Mouse (Mus musculus): ENCODE data around the gene Snx27. TPM values are rescaled to one million over a fixed set of nuclear protein-coding genes. Genes with fewer than 3 reads are reported as not detected.

Gene Snx27
- polyA plus RNA-seq, 1 experiment from 2014 or later, result 42.8 TPM

- no peak overlapping the region for H3K9ac ChIP-seq (ENCODE audit: low read length)
- peaks cover 12% of the 10 kb centered on the region for H3K4me1 ChIP-seq (ENCODE audit: control insufficient read depth, insufficient read depth, low read length)
- 93% methylated on average over 2 of the region's 2 CpGs for WGBS
- H3K36me3 ChIP-seq (ENCODE audit: control insufficient read depth, insufficient read depth, low read length), result no peaks in the 10 kb centered on the region
- no peak overlapping the region for H3K4me3 ChIP-seq (ENCODE audit: low read depth, low read length)
- no peaks in the 10 kb centered on the region for H3K27me3 ChIP-seq (replicated peaks; ENCODE audit: control insufficient read depth, insufficient read depth, low read length)
- H3K27ac ChIP-seq (ENCODE audit: low read depth, low read length), result no peak overlapping the region
- H3K4me2 ChIP-seq (ENCODE audit: low read length), result no peak overlapping the region
- no peaks in the 10 kb centered on the region for H3K9me3 ChIP-seq (replicated peaks; ENCODE audit: control insufficient read depth, low read length)
- ATAC-seq, result no peak
- DNase-seq (ENCODE audit: low spot score), result no peak
Observed at GRCm38 (mm10) chr3:94459834-94460233, 122.7 kb downstream of the Snx27 start.

- no peak for DNase-seq (ENCODE audit: low spot score)
- 87% methylated on average over 3 of the region's 3 CpGs for WGBS
- H3K9ac ChIP-seq (ENCODE audit: low read length), result peak overlapping the region; percentile 25; the same call in 1 of the 2 replicates
- ATAC-seq, result 0 out of 2 replicates have a peak, but pooled peaks have one; percentile 28
- H3K4me3 ChIP-seq (ENCODE audit: low read depth, low read length), result 0 out of 2 replicates have a peak overlapping the region, but pooled peaks have one; percentile 24
- no peaks in the 10 kb centered on the region; the same call in 1 of the 2 replicates for H3K4me1 ChIP-seq (ENCODE audit: control insufficient read depth, insufficient read depth, low read length)
- H3K27me3 ChIP-seq (replicated peaks; ENCODE audit: control insufficient read depth, insufficient read depth, low read length), result no peaks in the 10 kb centered on the region
- peak overlapping the region; percentile 39; the same call in 1 of the 2 replicates for H3K27ac ChIP-seq (ENCODE audit: low read depth, low read length)
- no peaks in the 10 kb centered on the region for H3K9me3 ChIP-seq (replicated peaks; ENCODE audit: control insufficient read depth, low read length)
- H3K36me3 ChIP-seq (ENCODE audit: control insufficient read depth, insufficient read depth, low read length), result no peaks in the 10 kb centered on the region
- H3K4me2 ChIP-seq (ENCODE audit: low read length), result peak overlapping the region; percentile 47; the same call in 1 of the 2 replicates
Observed at GRCm38 (mm10) chr3:94457055-94457454, 125.5 kb downstream of the Snx27 start.

GRCm38 (mm10) chr3:94456529-94457000 is 126.0 kb downstream of the Snx27 start:
- H3K4me2 ChIP-seq (ENCODE audit: low read length), result peak overlapping the region; percentile 47
- H3K9ac ChIP-seq (ENCODE audit: low read length), result peak overlapping the region; percentile 14; the same call in 1 of the 2 replicates
- no peak overlapping the region for H3K27ac ChIP-seq (ENCODE audit: low read depth, low read length)
- H3K27me3 ChIP-seq (replicated peaks; ENCODE audit: control insufficient read depth, insufficient read depth, low read length), result no peaks in the 10 kb centered on the region
- ATAC-seq (peak; percentile 94), DNase-seq (ENCODE audit: low spot score) (peak; percentile 98)
- H3K4me1 ChIP-seq (ENCODE audit: control insufficient read depth, insufficient read depth, low read length), result no peaks in the 10 kb centered on the region; the same call in 1 of the 2 replicates
- WGBS, result 2% methylated on average over 12 of the region's 12 CpGs
- H3K36me3 ChIP-seq (ENCODE audit: control insufficient read depth, insufficient read depth, low read length), result no peaks in the 10 kb centered on the region
- H3K4me3 ChIP-seq (ENCODE audit: low read depth, low read length), result peak overlapping the region; percentile 24
- no peaks in the 10 kb centered on the region for H3K9me3 ChIP-seq (replicated peaks; ENCODE audit: control insufficient read depth, low read length)

- no peak overlapping the region for H3K27ac ChIP-seq (ENCODE audit: low read depth, low read length)
- WGBS, result 87% methylated on average over 2 of the region's 2 CpGs
- H3K9ac ChIP-seq (ENCODE audit: low read length), result no peak overlapping the region
- H3K9me3 ChIP-seq (replicated peaks; ENCODE audit: control insufficient read depth, low read length), result no peaks in the 10 kb centered on the region
- no peak for DNase-seq (ENCODE audit: low spot score)
- H3K4me2 ChIP-seq (ENCODE audit: low read length), result no peak overlapping the region
- H3K36me3 ChIP-seq (ENCODE audit: control insufficient read depth, insufficient read depth, low read length), result peaks cover 53% of the 10 kb centered on the region
- H3K4me3 ChIP-seq (ENCODE audit: low read depth, low read length), result no peak overlapping the region
- no peaks in the 10 kb centered on the region; the same call in 1 of the 2 replicates for H3K4me1 ChIP-seq (ENCODE audit: control insufficient read depth, insufficient read depth, low read length)
- no peak for ATAC-seq
- no peaks in the 10 kb centered on the region for H3K27me3 ChIP-seq (replicated peaks; ENCODE audit: control insufficient read depth, insufficient read depth, low read length)
Observed at GRCm38 (mm10) chr3:94449377-94449776, 133.1 kb downstream of the Snx27 start.

Other genes starting within 250 kb of the Snx27 start
- 0.80 and 0.86 TPM in 2 replicates for gene Them5, start 240.6 kb downstream of the Snx27 start, polyA plus RNA-seq (2014; fragmentation: Nextera tagmentation; extraction: Ambion mirVana)
- 1.5 TPM in 2 replicates for gene C2cd4d, start 220.3 kb downstream of the Snx27 start, polyA plus RNA-seq (2014; fragmentation: Nextera tagmentation; extraction: Ambion mirVana)
- gene Rorc, start 209.9 kb downstream of the Snx27 start, polyA plus RNA-seq (2014; fragmentation: Nextera tagmentation; extraction: Ambion mirVana), result 1.0 and 1.4 TPM in 2 replicates
- 0.33 and 0.42 TPM in 2 replicates for gene Lingo4, start 184.2 kb downstream of the Snx27 start, polyA plus RNA-seq (2014; fragmentation: Nextera tagmentation; extraction: Ambion mirVana)
- 59.8 and 61.9 TPM in 2 replicates for gene Tdrkh, start 169.4 kb downstream of the Snx27 start, polyA plus RNA-seq (2014; fragmentation: Nextera tagmentation; extraction: Ambion mirVana)
- gene Mrpl9, start 139.4 kb downstream of the Snx27 start, polyA plus RNA-seq (2014; fragmentation: Nextera tagmentation; extraction: Ambion mirVana), result 57.2 and 58.6 TPM in 2 replicates
- gene Oaz3, start 138.8 kb downstream of the Snx27 start, polyA plus RNA-seq (2014; fragmentation: Nextera tagmentation; extraction: Ambion mirVana), result 0.38 and 0.78 TPM in 2 replicates
- gene Celf3, start 104.4 kb downstream of the Snx27 start, polyA plus RNA-seq (2014; fragmentation: Nextera tagmentation; extraction: Ambion mirVana), result 301 and 306 TPM in 2 replicates
- gene Riiad1, start 102.4 kb downstream of the Snx27 start, polyA plus RNA-seq (2014; fragmentation: Nextera tagmentation; extraction: Ambion mirVana), result 14.7 and 19.2 TPM in 2 replicates
- not detected in 2 replicates for gene Gm10972, start 60.4 kb upstream of the Snx27 start, polyA plus RNA-seq (2014; fragmentation: Nextera tagmentation; extraction: Ambion mirVana)
- gene Tuft1, start 76.2 kb upstream of the Snx27 start, polyA plus RNA-seq (2014; fragmentation: Nextera tagmentation; extraction: Ambion mirVana), result 4.6 and 4.8 TPM in 2 replicates
- 0.67 TPM in 1 of 2 replicates, not detected in the other for gene Selenbp2, start 110.8 kb upstream of the Snx27 start, polyA plus RNA-seq (2014; fragmentation: Nextera tagmentation; extraction: Ambion mirVana)
- 1.9 and 2.9 TPM in 2 replicates for gene Cgn, start 203.8 kb upstream of the Snx27 start, polyA plus RNA-seq (2014; fragmentation: Nextera tagmentation; extraction: Ambion mirVana)